Mouse (Mus musculus): ENCODE measurements around the gene Znrd1as. TPM values are rescaled to one million over a fixed set of nuclear protein-coding genes. Genes with fewer than 3 reads are reported as not detected.

Znrd1as gene
- polyA plus RNA-seq, 1 experiment = 6.7 TPM

GRCm38 (mm10) chr17:36950981-36951947 is 7.1 kb upstream of the Znrd1as start, which contains the start of gene Ppp1r11:
Gene Ppp1r11 (minus strand): TSS chr17:36951741.
- 2% methylated on average over 36 of the region's 36 CpGs for WGBS
- peak within 1 kb of the TSS; percentile 83 for H3K4me3 ChIP-seq (replicated peaks; ENCODE audit: insufficient read depth, low read depth, low read length)
- 0 out of 2 replicates have a peak within 1 kb of the TSS, but pooled peaks have one; percentile 52 for H3K27ac ChIP-seq (ENCODE audit: insufficient read depth, low read length)
- no peaks in the 10 kb centered on the region for H3K27me3 ChIP-seq (ENCODE audit: control insufficient read depth, insufficient read depth, low read length)
- TF ChIP-seq CTCF (IDR thresholded peaks at IDR 0.05; ENCODE audit: borderline replicate concordance, insufficient read depth, low read depth, low read length) (no peak), POLR2A (IDR thresholded peaks at IDR 0.05; ENCODE audit: borderline replicate concordance, insufficient read depth, low read length) (peak; percentile 87; the same call in 1 of the 2 replicates)
- DNase-seq = peak; percentile 96 to 98
- peaks cover 4% of the 10 kb centered on the region; the same call in 1 of the 2 replicates for H3K4me1 ChIP-seq (ENCODE audit: control insufficient read depth, insufficient read depth, low read length)

- TF ChIP-seq CTCF (IDR thresholded peaks at IDR 0.05; ENCODE audit: borderline replicate concordance, insufficient read depth, low read depth, low read length) (no peak), POLR2A (IDR thresholded peaks at IDR 0.05; ENCODE audit: borderline replicate concordance, insufficient read depth, low read length) (no peak)
- H3K27ac ChIP-seq (ENCODE audit: insufficient read depth, low read length) = no peak overlapping the region
- H3K4me3 ChIP-seq (replicated peaks; ENCODE audit: insufficient read depth, low read depth, low read length) = no peak overlapping the region
- peak in 1 of 2 experiments; percentile 23 for DNase-seq
- H3K27me3 ChIP-seq (ENCODE audit: control insufficient read depth, insufficient read depth, low read length) = no peaks in the 10 kb centered on the region
- no peaks in the 10 kb centered on the region; the same call in 1 of the 2 replicates for H3K4me1 ChIP-seq (ENCODE audit: control insufficient read depth, insufficient read depth, low read length)
- 86% methylated on average over 2 of the region's 2 CpGs for WGBS
Measured at GRCm38 (mm10) chr17:36952631-36953030, 5.8 kb upstream of the Znrd1as start.

- Histone ChIP-seq H3K4me1 (ENCODE audit: control insufficient read depth, insufficient read depth, low read length) (no peaks in the 10 kb centered on the region; the same call in 1 of the 2 replicates), H3K27me3 (ENCODE audit: control insufficient read depth, insufficient read depth, low read length) (no peaks in the 10 kb centered on the region), H3K4me3 (replicated peaks; ENCODE audit: insufficient read depth, low read depth, low read length) (no peak overlapping the region), H3K27ac (ENCODE audit: insufficient read depth, low read length) (no peak overlapping the region)
- WGBS = 91% methylated on average over 1 of the region's 1 CpGs
- DNase-seq = no peak
- TF ChIP-seq POLR2A (IDR thresholded peaks at IDR 0.05; ENCODE audit: borderline replicate concordance, insufficient read depth, low read length) = no peak
- no peak for TF ChIP-seq CTCF (IDR thresholded peaks at IDR 0.05; ENCODE audit: borderline replicate concordance, insufficient read depth, low read depth, low read length)
Measured at GRCm38 (mm10) chr17:36953062-36953461, 5.3 kb upstream of the Znrd1as start.

DNA sequence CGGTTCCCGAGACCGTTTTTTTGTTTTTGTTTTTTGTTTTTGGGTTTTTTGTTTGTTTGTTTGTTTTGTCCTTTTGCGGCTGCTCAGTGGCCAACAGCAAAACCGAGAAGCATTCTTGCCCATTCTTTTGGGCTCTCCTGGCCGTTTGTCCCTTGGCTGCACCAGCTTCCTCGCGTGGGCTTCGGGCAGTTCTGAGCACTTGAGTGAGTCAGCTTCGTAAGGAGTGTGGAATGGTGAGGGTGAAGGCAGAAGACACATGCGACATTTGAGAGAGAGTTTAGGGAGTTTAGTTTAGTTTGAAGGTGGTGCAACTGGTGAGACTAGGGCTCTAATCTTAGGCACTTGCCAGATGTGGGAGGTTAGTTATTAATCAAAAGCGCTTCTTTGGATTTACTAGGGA is 492 bp downstream of the Znrd1as start:
- H3K27ac ChIP-seq (ENCODE audit: insufficient read depth, low read length) = 0 out of 2 replicates have a peak overlapping the region, but pooled peaks have one; percentile 60
- 6% methylated on average over 12 of the region's 12 CpGs for WGBS
- no peak for TF ChIP-seq CTCF (IDR thresholded peaks at IDR 0.05; ENCODE audit: borderline replicate concordance, insufficient read depth, low read depth, low read length)
- no peak for TF ChIP-seq POLR2A (IDR thresholded peaks at IDR 0.05; ENCODE audit: borderline replicate concordance, insufficient read depth, low read length)
- H3K27me3 ChIP-seq (ENCODE audit: control insufficient read depth, insufficient read depth, low read length) = no peaks in the 10 kb centered on the region
- peak overlapping the region; percentile 81 for H3K4me3 ChIP-seq (replicated peaks; ENCODE audit: insufficient read depth, low read depth, low read length)
- peaks cover 4% of the 10 kb centered on the region for H3K4me1 ChIP-seq (ENCODE audit: control insufficient read depth, insufficient read depth, low read length)
- DNase-seq = no peak

DNA sequence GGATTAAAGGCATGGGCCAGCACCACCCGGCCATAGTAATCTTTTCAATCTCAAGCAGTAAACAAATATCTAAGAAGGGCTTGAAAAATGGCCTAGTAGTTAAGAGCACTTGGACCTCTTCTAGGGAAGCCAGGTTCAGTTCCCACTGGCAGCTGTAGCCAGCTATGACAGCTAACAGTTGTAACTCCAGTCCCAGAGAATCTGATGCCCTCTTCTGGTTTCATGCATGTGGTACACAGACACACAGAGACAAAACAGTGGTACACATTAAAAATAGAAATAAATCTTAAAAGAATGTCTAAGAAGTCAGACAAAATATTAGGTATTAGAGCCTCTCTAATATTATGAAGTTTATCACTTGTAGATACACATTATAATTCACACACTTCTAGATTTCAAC is 2.7 kb downstream of the Znrd1as start:
- Histone ChIP-seq H3K27me3 (ENCODE audit: control insufficient read depth, insufficient read depth, low read length) (no peaks in the 10 kb centered on the region), H3K27ac (ENCODE audit: insufficient read depth, low read length) (no peak overlapping the region), H3K4me1 (ENCODE audit: control insufficient read depth, insufficient read depth, low read length) (peaks cover 4% of the 10 kb centered on the region), H3K4me3 (replicated peaks; ENCODE audit: insufficient read depth, low read depth, low read length) (no peak overlapping the region)
- DNase-seq = no peak
- TF ChIP-seq POLR2A (IDR thresholded peaks at IDR 0.05; ENCODE audit: borderline replicate concordance, insufficient read depth, low read length) (no peak), CTCF (IDR thresholded peaks at IDR 0.05; ENCODE audit: borderline replicate concordance, insufficient read depth, low read depth, low read length) (no peak)
- WGBS = 86% methylated on average over 1 of the region's 1 CpGs

GRCm38 (mm10) chr17:36966875-36967274 is 8.5 kb downstream of the Znrd1as start:
- WGBS = 80% methylated on average over 1 of the region's 1 CpGs
- Histone ChIP-seq H3K4me3 (replicated peaks; ENCODE audit: insufficient read depth, low read depth, low read length) (no peak overlapping the region), H3K27me3 (ENCODE audit: control insufficient read depth, insufficient read depth, low read length) (no peaks in the 10 kb centered on the region), H3K27ac (ENCODE audit: insufficient read depth, low read length) (no peak overlapping the region), H3K4me1 (ENCODE audit: control insufficient read depth, insufficient read depth, low read length) (no peaks in the 10 kb centered on the region)
- no peak for TF ChIP-seq CTCF (IDR thresholded peaks at IDR 0.05; ENCODE audit: borderline replicate concordance, insufficient read depth, low read depth, low read length)
- TF ChIP-seq POLR2A (IDR thresholded peaks at IDR 0.05; ENCODE audit: borderline replicate concordance, insufficient read depth, low read length) = no peak
- no peak for DNase-seq

DNA sequence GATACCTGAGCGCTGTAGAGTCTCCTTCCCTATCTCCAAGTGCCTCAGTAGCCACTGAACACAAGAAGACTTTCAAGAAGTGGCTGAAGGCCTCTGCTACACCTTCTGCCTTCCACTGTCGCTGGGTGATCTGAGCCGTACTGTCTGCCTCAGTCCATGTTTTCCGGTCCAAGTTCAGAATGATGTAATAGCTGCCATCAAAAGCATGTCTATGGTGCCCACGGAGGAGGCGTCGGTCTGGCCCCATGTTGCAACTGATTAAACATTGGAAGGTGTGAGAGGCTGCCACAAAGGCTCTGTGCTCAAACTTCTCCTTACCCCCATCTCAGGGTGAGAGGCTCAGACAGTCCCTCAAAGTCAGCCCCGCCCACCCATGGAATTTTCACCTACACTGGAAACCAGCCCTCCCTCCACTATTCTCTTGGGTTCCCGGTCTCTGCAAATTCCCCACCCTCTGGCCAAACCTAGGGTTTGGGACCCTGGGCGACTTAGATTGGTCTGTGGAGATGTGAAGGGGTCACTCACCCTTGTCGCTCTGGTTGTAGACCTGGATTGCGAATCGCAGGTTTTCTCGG is 12.0 kb downstream of the Znrd1as start:
- TF ChIP-seq POLR2A (IDR thresholded peaks at IDR 0.05; ENCODE audit: borderline replicate concordance, insufficient read depth, low read length) = no peak
- TF ChIP-seq CTCF (IDR thresholded peaks at IDR 0.05; ENCODE audit: borderline replicate concordance, insufficient read depth, low read depth, low read length) = no peak
- no peak for DNase-seq
- no peak overlapping the region for H3K27ac ChIP-seq (ENCODE audit: insufficient read depth, low read length)
- no peaks in the 10 kb centered on the region for H3K27me3 ChIP-seq (ENCODE audit: control insufficient read depth, insufficient read depth, low read length)
- H3K4me3 ChIP-seq (replicated peaks; ENCODE audit: insufficient read depth, low read depth, low read length) = no peak overlapping the region
- no peaks in the 10 kb centered on the region for H3K4me1 ChIP-seq (ENCODE audit: control insufficient read depth, insufficient read depth, low read length)
- WGBS = 86% methylated on average over 14 of the region's 14 CpGs

Measured in cerebellum, adult 2 months (tissue).